Mouse (Mus musculus) granulocyte monocyte progenitor cell, adult 5-6 weeks (primary cell): ENCODE data around the gene Zfp668. TPM values are rescaled to one million over a fixed set of nuclear protein-coding genes. Genes with fewer than 3 reads are reported as not detected.

Experiments used
- ATAC-seq: replicated peaks from 2 replicates; pipeline ENCODE4 v1.8.0; 2016; ENCODE audit warnings: mild to moderate bottlenecking, moderate TSS enrichment, inconsistent platforms; ENCODE audit not compliant: poor library complexity, severe bottlenecking
- total RNA-seq, 2 experiments: library from RNA; stranded (forward) in 1 of 2; stranded (reverse) in 1 of 2; fragments of 200-712, 200-1000 nt in 1 of 2; fragments of >200 nt in 1 of 2; fragmentation: Nextera tagmentation in 1 of 2; gene quantifications; 2 replicates each; pipeline ENCODE4 v1.2.3; 2014 to 2017

Gene Zfp668
- total RNA-seq, 2 experiments from 2014 or later: 4.9 to 7.2 TPM

GRCm38 (mm10) chr7:127813821-127814220 is 62.8 kb downstream of the Zfp668 start:
- no peak for ATAC-seq

Other genes with a start within 250 kb of the Zfp668 start
- 50.9 and 81.5 TPM in 2 replicates for gene Bcl7c, start 167.9 kb downstream of the Zfp668 start, total RNA-seq (2014; fragmentation: Nextera tagmentation)
- 39.3 and 57.5 TPM in 2 replicates for gene Bcl7c, start 167.9 kb downstream of the Zfp668 start, total RNA-seq (2017)
- gene Ctf1, start 164.1 kb downstream of the Zfp668 start, total RNA-seq (2014; fragmentation: Nextera tagmentation): 0.73 and 1.2 TPM in 2 replicates
- 0.90 and 3.2 TPM in 2 replicates for gene Ctf1, start 164.1 kb downstream of the Zfp668 start, total RNA-seq (2017)
- gene Ctf2, start 144.7 kb downstream of the Zfp668 start, total RNA-seq (2014; fragmentation: Nextera tagmentation): not detected in 2 replicates
- 0.31 TPM in 1 of 2 replicates, not detected in the other for gene Ctf2, start 144.7 kb downstream of the Zfp668 start, total RNA-seq (2017)
- gene Fbxl19, start 132.3 kb downstream of the Zfp668 start, total RNA-seq (2014; fragmentation: Nextera tagmentation): 11.1 and 11.7 TPM in 2 replicates
- gene Fbxl19, start 132.3 kb downstream of the Zfp668 start, total RNA-seq (2017): 13.8 and 17.7 TPM in 2 replicates
- 36.8 and 41.2 TPM in 2 replicates for gene Orai3, start 107.0 kb downstream of the Zfp668 start, total RNA-seq (2014; fragmentation: Nextera tagmentation)
- 22.7 and 22.8 TPM in 2 replicates for gene Orai3, start 107.0 kb downstream of the Zfp668 start, total RNA-seq (2017)
- gene Setd1a, start 100.2 kb downstream of the Zfp668 start, total RNA-seq (2014; fragmentation: Nextera tagmentation): 59.6 and 105 TPM in 2 replicates
- 11.9 and 12.4 TPM in 2 replicates for gene Setd1a, start 100.2 kb downstream of the Zfp668 start, total RNA-seq (2017)
- not detected in 2 replicates for gene Gm49388, start 91.2 kb downstream of the Zfp668 start, total RNA-seq (2014; fragmentation: Nextera tagmentation)
- gene Gm49388, start 91.2 kb downstream of the Zfp668 start, total RNA-seq (2017): 1.2 TPM in 1 of 2 replicates, not detected in the other
- gene Hsd3b7, start 76.2 kb downstream of the Zfp668 start, total RNA-seq (2014; fragmentation: Nextera tagmentation): 27.6 and 29.6 TPM in 2 replicates
- gene Hsd3b7, start 76.2 kb downstream of the Zfp668 start, total RNA-seq (2017): 19.1 and 31.6 TPM in 2 replicates
- gene Stx4a, start 52.5 kb downstream of the Zfp668 start, total RNA-seq (2014; fragmentation: Nextera tagmentation): 88.9 and 105 TPM in 2 replicates
- gene Stx4a, start 52.5 kb downstream of the Zfp668 start, total RNA-seq (2017): 37.7 and 38.8 TPM in 2 replicates
- 0.62 and 0.88 TPM in 2 replicates for gene Stx1b, start 52.3 kb downstream of the Zfp668 start, total RNA-seq (2014; fragmentation: Nextera tagmentation)
- not detected in 2 replicates for gene Stx1b, start 52.3 kb downstream of the Zfp668 start, total RNA-seq (2017)
- gene Zfp646, start 607 bp downstream of the Zfp668 start, total RNA-seq (2014; fragmentation: Nextera tagmentation): 29.2 and 38.4 TPM in 2 replicates
- 35.5 and 40.8 TPM in 2 replicates for gene Zfp646, start 607 bp downstream of the Zfp668 start, total RNA-seq (2017)
- 0.19 TPM in 1 of 2 replicates, not detected in the other for gene Prss53, start 14.1 kb upstream of the Zfp668 start, total RNA-seq (2014; fragmentation: Nextera tagmentation)
- gene Prss53, start 14.1 kb upstream of the Zfp668 start, total RNA-seq (2017): 0.13 TPM in 1 of 2 replicates, not detected in the other
- not detected in 2 replicates for gene Gm21974, start 18.6 kb upstream of the Zfp668 start, total RNA-seq (2014; fragmentation: Nextera tagmentation)
- not detected in 2 replicates for gene Gm21974, start 18.6 kb upstream of the Zfp668 start, total RNA-seq (2017)
- 93.1 and 126 TPM in 2 replicates for gene Vkorc1, start 18.8 kb upstream of the Zfp668 start, total RNA-seq (2014; fragmentation: Nextera tagmentation)
- 24.9 and 69.4 TPM in 2 replicates for gene Vkorc1, start 18.8 kb upstream of the Zfp668 start, total RNA-seq (2017)
- 63.3 and 78.0 TPM in 2 replicates for gene Bckdk, start 27.3 kb upstream of the Zfp668 start, total RNA-seq (2014; fragmentation: Nextera tagmentation)
- gene Bckdk, start 27.3 kb upstream of the Zfp668 start, total RNA-seq (2017): 38.6 and 50.5 TPM in 2 replicates
- 20.4 and 25.0 TPM in 2 replicates for gene Kat8, start 35.7 kb upstream of the Zfp668 start, total RNA-seq (2014; fragmentation: Nextera tagmentation)
- gene Kat8, start 35.7 kb upstream of the Zfp668 start, total RNA-seq (2017): 18.1 and 21.0 TPM in 2 replicates
- gene Prss8, start 53.3 kb upstream of the Zfp668 start, total RNA-seq (2014; fragmentation: Nextera tagmentation): not detected in 2 replicates
- gene Prss8, start 53.3 kb upstream of the Zfp668 start, total RNA-seq (2017): 0.52 TPM in 1 of 2 replicates, not detected in the other
- 0.92 and 7.3 TPM in 2 replicates for gene Prss36, start 69.9 kb upstream of the Zfp668 start, total RNA-seq (2014; fragmentation: Nextera tagmentation)
- gene Prss36, start 69.9 kb upstream of the Zfp668 start, total RNA-seq (2017): 0.90 and 3.3 TPM in 2 replicates
- 319 and 323 TPM in 2 replicates for gene Fus, start 90.6 kb upstream of the Zfp668 start, total RNA-seq (2014; fragmentation: Nextera tagmentation)
- gene Fus, start 90.6 kb upstream of the Zfp668 start, total RNA-seq (2017): 60.8 and 62.2 TPM in 2 replicates
- gene Pycard, start 117.0 kb upstream of the Zfp668 start, total RNA-seq (2014; fragmentation: Nextera tagmentation): 115 and 175 TPM in 2 replicates
- gene Pycard, start 117.0 kb upstream of the Zfp668 start, total RNA-seq (2017): 62.6 and 101 TPM in 2 replicates
- gene Trim72, start 127.1 kb upstream of the Zfp668 start, total RNA-seq (2014; fragmentation: Nextera tagmentation): not detected in 2 replicates
- not detected in 2 replicates for gene Trim72, start 127.1 kb upstream of the Zfp668 start, total RNA-seq (2017)
- 12.5 and 17.5 TPM in 2 replicates for gene Itgam, start 185.8 kb upstream of the Zfp668 start, total RNA-seq (2014; fragmentation: Nextera tagmentation)
- 21.6 and 23.7 TPM in 2 replicates for gene Itgam, start 185.8 kb upstream of the Zfp668 start, total RNA-seq (2017)
- not detected in 2 replicates for gene Gm49368, start 185.9 kb upstream of the Zfp668 start, total RNA-seq (2014; fragmentation: Nextera tagmentation)
- gene Gm49368, start 185.9 kb upstream of the Zfp668 start, total RNA-seq (2017): 0.09 TPM in 1 of 2 replicates, not detected in the other